In genomic region chr9:99681980-99682570, GRCm38 (mm10) we compare ENCODE assay signal across 17 mouse cellular contexts. TPM values are rescaled to one million over a fixed set of nuclear protein-coding genes. Genes with fewer than 3 reads are reported as not detected.
A peak's percentile ranks its signal among the peaks of the same experiment; 100 is the strongest.
DNase-seq lines count a peak whose midpoint lies in the region; ATAC-seq and TF ChIP-seq lines count a peak whose summit lies in the region.
"Had no signal": no experiment of that assay in that cellular context is flagged by ENCODE, and none has a peak within 500 bp of the region (broad histone marks: within the 10 kb centered on the region; RNA-seq: fewer than 3 reads in every experiment).

No protein-coding gene starts in this region.

- ATAC-seq in lung, postnatal 0 days: no peak
- no peak for ATAC-seq in kidney, embryonic 16.5 days (ENCODE audit: low FRiP score, low TSS enrichment)
- ATAC-seq: CD4-positive, CD25-positive, alpha-beta regulatory T cell, adult 4 months; hindbrain, postnatal 0 days had no signal

- no peaks in the 10 kb centered on the region for H3K36me3 ChIP-seq in heart, embryonic 10.5 days
- no peaks in the 10 kb centered on the region for H3K36me3 ChIP-seq in lung, postnatal 0 days (ENCODE audit: insufficient read depth, low read length)
- no peaks in the 10 kb centered on the region for H3K36me3 ChIP-seq in kidney, embryonic 16.5 days (ENCODE audit: insufficient read depth, low read length)
- H3K36me3 ChIP-seq: embryonic facial prominence, embryonic 15.5 days; liver, embryonic 15.5 days; neural tube, embryonic 12.5 days had no signal

- 51% methylated on average over 21 of the region's 21 CpGs for WGBS in heart, embryonic 10.5 days
- 53% methylated on average over 21 of the region's 21 CpGs for WGBS in lung, postnatal 0 days
- 57% methylated on average over 21 of the region's 21 CpGs for WGBS in lung, adult 2 months
- WGBS in kidney, embryonic 16.5 days: 72% methylated on average over 21 of the region's 21 CpGs

- DNase-seq in heart, embryonic 10.5 days (ENCODE audit: low spot score): peak; percentile 75
- no peak for DNase-seq in heart, postnatal 10 days
- peak; percentile 37 for DNase-seq in lung, postnatal 0 days (ENCODE audit: low spot score)
- DNase-seq in lung, adult 2 months: no peak
- DNase-seq in left cerebral cortex, postnatal 36 days (ENCODE audit: low spot score in 2 of 2): peak; percentile 41 to 49
- peak; percentile 62 for DNase-seq in telencephalon, adult 2 months (ENCODE audit: low read depth, low spot score)
- no peak for DNase-seq in thymus, postnatal 25 days
- DNase-seq: retina, postnatal 1 day had no signal

- no peak overlapping the region for H3K9ac ChIP-seq in lung, postnatal 0 days (replicated peaks; ENCODE audit: low read depth)
- H3K9ac ChIP-seq in kidney, embryonic 16.5 days (replicated peaks; ENCODE audit: low read length): no peak overlapping the region
- H3K9ac ChIP-seq: embryonic facial prominence, embryonic 15.5 days; liver, embryonic 15.5 days; neural tube, embryonic 12.5 days had no signal

- peaks cover 15% of the 10 kb centered on the region; the same call in 1 of the 2 replicates for H3K4me1 ChIP-seq in heart, embryonic 10.5 days
- H3K4me1 ChIP-seq in lung, postnatal 0 days (ENCODE audit: insufficient read depth, low read depth, low read length): 0 out of 2 replicates have a peak, but pooled peaks cover 4% of the 10 kb centered on the region
- no peaks in the 10 kb centered on the region for H3K4me1 ChIP-seq in lung, adult 2 months (ENCODE audit: control insufficient read depth, insufficient read depth, low read length)
- no peaks in the 10 kb centered on the region for H3K4me1 ChIP-seq in kidney, embryonic 16.5 days (ENCODE audit: insufficient read depth, low read length)
- H3K4me1 ChIP-seq: embryonic facial prominence, embryonic 15.5 days; liver, embryonic 15.5 days; neural tube, embryonic 12.5 days had no signal

- peak overlapping the region; percentile 37 for H3K4me3 ChIP-seq in heart, embryonic 10.5 days
- no peak overlapping the region for H3K4me3 ChIP-seq in lung, postnatal 0 days (ENCODE audit: low read depth, low read length)
- H3K4me3 ChIP-seq in lung, adult 2 months (replicated peaks; ENCODE audit: extremely low read depth, low read depth, low read length): no peak overlapping the region
- H3K4me3 ChIP-seq in kidney, embryonic 16.5 days (ENCODE audit: low read length): no peak overlapping the region
- H3K4me3 ChIP-seq: embryonic facial prominence, embryonic 15.5 days; liver, embryonic 15.5 days; neural tube, embryonic 12.5 days had no signal

- H3K27me3 ChIP-seq in heart, embryonic 10.5 days (ENCODE audit: insufficient read depth, poor library complexity, severe bottlenecking): no peaks in the 10 kb centered on the region
- no peaks in the 10 kb centered on the region for H3K27me3 ChIP-seq in lung, postnatal 0 days (replicated peaks; ENCODE audit: insufficient read depth, low read length)
- H3K27me3 ChIP-seq in kidney, embryonic 16.5 days (ENCODE audit: insufficient read depth, low read length): no peaks in the 10 kb centered on the region
- H3K27me3 ChIP-seq: embryonic facial prominence, embryonic 15.5 days; liver, embryonic 15.5 days; neural tube, embryonic 12.5 days had no signal

- intact Hi-C loops in heart, postnatal 10 days (cut with DNase I): no loop called here
- intact Hi-C loops in left cerebral cortex, postnatal 36 days (cut with DNase I): no loop called here

- no peak for TF ChIP-seq POLR2A in lung, adult 2 months (IDR thresholded peaks at IDR 0.05; ENCODE audit: borderline replicate concordance, extremely low read depth, low read depth, low read length)

- no peak for TF ChIP-seq CTCF in lung, postnatal 0 days (IDR thresholded peaks at IDR 0.05)
- no peak for TF ChIP-seq CTCF in lung, adult 2 months (IDR thresholded peaks at IDR 0.05; ENCODE audit: insufficient read depth, low read length)

- H3K4me2 ChIP-seq in lung, postnatal 0 days (replicated peaks; ENCODE audit: low read depth, low read length): no peak overlapping the region
- no peak overlapping the region for H3K4me2 ChIP-seq in kidney, embryonic 16.5 days (replicated peaks; ENCODE audit: low read depth, low read length)
- H3K4me2 ChIP-seq: embryonic facial prominence, embryonic 15.5 days; liver, embryonic 15.5 days; midbrain, embryonic 11.5 days; neural tube, embryonic 12.5 days had no signal

- peak overlapping the region; percentile 65; the same call in 1 of the 2 replicates for H3K27ac ChIP-seq in heart, embryonic 10.5 days
- H3K27ac ChIP-seq in lung, postnatal 0 days (ENCODE audit: low read length): peak overlapping the region; percentile 51; the same call in 1 of the 2 replicates
- H3K27ac ChIP-seq in kidney, embryonic 16.5 days (ENCODE audit: low read length): no peak overlapping the region
- H3K27ac ChIP-seq: embryonic facial prominence, embryonic 15.5 days; hindbrain, postnatal 0 days; kidney, postnatal 0 days; liver, embryonic 15.5 days; neural tube, embryonic 12.5 days had no signal

- no peak for TF ChIP-seq EP300 in lung, postnatal 0 days (IDR thresholded peaks at IDR 0.05)

- no peaks in the 10 kb centered on the region for H3K9me3 ChIP-seq in heart, embryonic 10.5 days
- H3K9me3 ChIP-seq in lung, postnatal 0 days (ENCODE audit: low read length): no peaks in the 10 kb centered on the region
- no peaks in the 10 kb centered on the region for H3K9me3 ChIP-seq in kidney, embryonic 16.5 days (ENCODE audit: low read length)
- H3K9me3 ChIP-seq: embryonic facial prominence, embryonic 15.5 days; liver, embryonic 15.5 days; neural tube, embryonic 12.5 days had no signal

RNA-seq across cellular contexts. Expression of gene Cldn18, which starts 35.0 kb away (rescaled TPM):
- 0.20 TPM in 1 of 2 replicates, not detected in the other for polyA plus RNA-seq in heart, embryonic 10.5 days (2016; fragmentation: Nextera tagmentation; extraction: Ambion mirVana)
- total RNA-seq in heart, postnatal 10 days (2021): not detected
- 963 and 1,066 TPM in 2 replicates for polyA plus RNA-seq in lung, postnatal 0 days (2015; fragmentation: Nextera tagmentation; extraction: Ambion mirVana)
- polyA plus RNA-seq in lung, adult 2 months (2012; rRNA removed): 532 and 587 TPM in 2 replicates
- not detected for total RNA-seq in left cerebral cortex, postnatal 36 days (2021)
- 6.1 TPM in 1 of 2 replicates, not detected in the other for polyA plus RNA-seq in kidney, embryonic 16.5 days (2015; fragmentation: Nextera tagmentation; extraction: Ambion mirVana)
- total RNA-seq: gastrocnemius, adult 8-10 months; hindbrain, postnatal 0 days had no signal
- polyA plus RNA-seq: CD4-positive, CD25-positive, alpha-beta regulatory T cell, adult 4 months; embryonic facial prominence, embryonic 15.5 days; hindbrain, postnatal 0 days; kidney, postnatal 0 days; midbrain, embryonic 11.5 days; neural tube, embryonic 12.5 days had no signal

RNA-seq across cellular contexts. Expression of gene Dzip1l, which starts 52.8 kb away (rescaled TPM):
- 24.0 and 26.5 TPM in 2 replicates for polyA plus RNA-seq in heart, embryonic 10.5 days (2016; fragmentation: Nextera tagmentation; extraction: Ambion mirVana)
- 1 to 10 TPM; 6.0 to 7.2 TPM for total RNA-seq in heart, postnatal 10 days (2021)
- 15.4 and 17.1 TPM in 2 replicates for polyA plus RNA-seq in lung, postnatal 0 days (2015; fragmentation: Nextera tagmentation; extraction: Ambion mirVana)
- polyA plus RNA-seq in lung, adult 2 months (2012; rRNA removed): 6.7 and 8.3 TPM in 2 replicates
- total RNA-seq in left cerebral cortex, postnatal 36 days (2021): 10 to 100 TPM; 21.6 to 29.7 TPM
- 27.4 and 27.6 TPM in 2 replicates for polyA plus RNA-seq in kidney, embryonic 16.5 days (2015; fragmentation: Nextera tagmentation; extraction: Ambion mirVana)
- polyA plus RNA-seq: CD4-positive, CD25-positive, alpha-beta regulatory T cell, adult 4 months had no signal

Comparison
In these comparisons a context has a peak if more than half of its experiments do, and no peak if none do; other contexts are left out.
1. DNase-seq: peak in heart, embryonic 10.5 days (single experiment), lung, postnatal 0 days (single experiment), left cerebral cortex, postnatal 36 days (2 of 2) and telencephalon, adult 2 months (single experiment); none in heart, postnatal 10 days (0 of 2), lung, adult 2 months (single experiment) and thymus, postnatal 25 days (single experiment).
2. RNA of gene Cldn18, which starts 35.0 kb away (polyA plus RNA-seq): 963 to 1,066 TPM in lung, postnatal 0 days and 532 to 587 TPM in lung, adult 2 months; 6.1 TPM in kidney, embryonic 16.5 days and 0.20 TPM in heart, embryonic 10.5 days; every median in the first group is over 10 times any median in the second.